Mouse (Mus musculus) CH12.LX (cell line): ENCODE data around the gene Atl1. TPM values are rescaled to one million over a fixed set of nuclear protein-coding genes. Genes with fewer than 3 reads are reported as not detected.

Source experiments
- DNase-seq: peaks from one replicate; pipeline ENCODE4 v3.0.0-alpha.2; 2013; ENCODE audit errors: extremely low read depth
- H3K27ac ChIP-seq: 2 replicates; pipeline ENCODE4 v1.5.1; 2012; ENCODE audit warnings: low read depth, mild to moderate bottlenecking, control low read depth, moderate library complexity; ENCODE audit not compliant: insufficient read depth
- H3K27me3 ChIP-seq: replicated peaks from 2 replicates; pipeline ENCODE3; 2012; ENCODE audit warnings: inconsistent platforms
- H3K36me3 ChIP-seq, 2 experiments: replicated peaks in 1 of 2; 2 replicates each; pipeline versions ENCODE3 to v1.6.1; 2012; ENCODE audit warnings: inconsistent platforms in 1 of 2, low read length in 1 of 2, mild to moderate bottlenecking in 1 of 2, mixed read lengths in 1 of 2, moderate library complexity in 1 of 2; ENCODE audit not compliant: control insufficient read depth in 1 of 2, insufficient read depth in 1 of 2
- H3K4me1 ChIP-seq, 2 experiments: 2 replicates each; pipeline ENCODE4 v1.6.1; 2012; ENCODE audit warnings: inconsistent platforms in 1 of 2, moderate library complexity in 1 of 2; ENCODE audit not compliant: insufficient read depth in 2 of 2, control insufficient read depth in 1 of 2
- H3K4me2 ChIP-seq: 2 replicates; pipeline ENCODE4 v1.6.1; 2012; ENCODE audit warnings: low read depth, mild to moderate bottlenecking, control low read depth; ENCODE audit not compliant: poor library complexity, insufficient read depth, severe bottlenecking
- H3K4me3 ChIP-seq, 3 experiments: fragments of 150-350 bp in 1 of 3; sonication (generic) in 1 of 3; replicated peaks in 1 of 3; 2 replicates each; pipeline versions ENCODE3 to v1.5.1; 2011 to 2012; ENCODE audit warnings: low read depth in 2 of 3, low read length in 2 of 3, mild to moderate bottlenecking in 2 of 3, moderate library complexity in 2 of 3, control low read depth in 1 of 3, improper control_type of control experiment in 1 of 3, inconsistent platforms in 1 of 3, mixed read lengths in 1 of 3; ENCODE audit not compliant: poor library complexity in 1 of 3
- H3K79me2 ChIP-seq: replicated peaks from 2 replicates; pipeline ENCODE4 v1.6.1; 2012; ENCODE audit warnings: mild to moderate bottlenecking, moderate library complexity; ENCODE audit not compliant: control insufficient read depth, poor library complexity, insufficient read depth, severe bottlenecking; ENCODE audit errors: extremely low read depth
- H3K9ac ChIP-seq: 2 replicates; pipeline ENCODE4 v1.6.1; 2012; ENCODE audit warnings: low read depth, mild to moderate bottlenecking, control low read depth, moderate library complexity; ENCODE audit not compliant: insufficient read depth
- H3K9me3 ChIP-seq: replicated peaks from 2 replicates; pipeline ENCODE3; 2012; ENCODE audit warnings: low read length, inconsistent platforms, mixed read lengths
- CHD1 ChIP-seq: IDR thresholded peaks from 2 replicates; pipeline ENCODE4 v1.6.1; 2012; ENCODE audit warnings: low read depth, low read length, improper control_type of control experiment, inconsistent platforms
- CHD2 ChIP-seq: IDR thresholded peaks from 2 replicates; pipeline ENCODE4 v1.6.1; 2011; ENCODE audit warnings: low read length, improper control_type of control experiment
- E2F4 ChIP-seq: IDR thresholded peaks from 2 replicates; pipeline ENCODE4 v1.6.1; 2011; ENCODE audit warnings: low read depth, low read length, improper control_type of control experiment; ENCODE audit not compliant: insufficient replicate concordance
- ETS1 ChIP-seq: conservative IDR thresholded peaks from 2 replicates; pipeline ENCODE4 v1.6.1; 2012; ENCODE audit warnings: low read depth, mild to moderate bottlenecking, inconsistent platforms, low read length, improper control_type of control experiment, moderate library complexity
- IRF4 ChIP-seq: IDR thresholded peaks from 2 replicates; pipeline ENCODE4 v1.6.1; 2014; ENCODE audit warnings: low read depth, mild to moderate bottlenecking, inconsistent platforms, low read length, improper control_type of control experiment
- JUND ChIP-seq: conservative IDR thresholded peaks from 2 replicates; pipeline ENCODE4 v1.6.1; 2011; ENCODE audit warnings: low read depth, low read length, improper control_type of control experiment
- KAT2A ChIP-seq: IDR thresholded peaks from 2 replicates; pipeline ENCODE4 v1.6.1; 2012; ENCODE audit warnings: low read length, improper control_type of control experiment, inconsistent platforms; ENCODE audit not compliant: insufficient replicate concordance
- MAFK ChIP-seq: IDR thresholded peaks from 2 replicates; pipeline ENCODE4 v1.6.1; 2011; ENCODE audit warnings: low read length, improper control_type of control experiment; ENCODE audit not compliant: insufficient replicate concordance
- MAZ ChIP-seq: IDR thresholded peaks from 2 replicates; pipeline ENCODE4 v1.6.1; 2012; ENCODE audit warnings: low read depth, mild to moderate bottlenecking, inconsistent platforms, low read length, improper control_type of control experiment, moderate library complexity
- MEF2A ChIP-seq: IDR thresholded peaks from 2 replicates; pipeline ENCODE4 v1.6.1; 2014; ENCODE audit warnings: low read depth, mild to moderate bottlenecking, inconsistent platforms, low read length, improper control_type of control experiment, borderline replicate concordance
- MXI1 ChIP-seq: IDR thresholded peaks from 2 replicates; pipeline ENCODE4 v1.6.1; 2011; ENCODE audit warnings: mild to moderate bottlenecking, low read depth, low read length, improper control_type of control experiment
- MYC ChIP-seq: IDR thresholded peaks from 2 replicates; pipeline ENCODE4 v1.6.1; 2011; ENCODE audit warnings: low read depth, mild to moderate bottlenecking, improper control_type of control experiment, low read length
- NELFE ChIP-seq: IDR thresholded peaks from 2 replicates; pipeline ENCODE4 v1.6.1; 2011; ENCODE audit warnings: low read depth, low read length, improper control_type of control experiment
- PAX5 ChIP-seq: IDR thresholded peaks from 2 replicates; pipeline ENCODE4 v1.6.1; 2012; ENCODE audit warnings: low read length, inconsistent platforms, mixed read lengths
- POLR2A ChIP-seq: IDR thresholded peaks from 2 replicates; pipeline ENCODE4 v1.6.1; 2011; ENCODE audit warnings: low read depth, mild to moderate bottlenecking, improper control_type of control experiment, low read length
- RAD21 ChIP-seq: IDR thresholded peaks from 2 replicates; pipeline ENCODE4 v1.6.1; 2011; ENCODE audit warnings: low read depth, mild to moderate bottlenecking, low read length, improper control_type of control experiment, moderate library complexity
- SMC3 ChIP-seq: IDR thresholded peaks from 2 replicates; pipeline ENCODE4 v1.6.1; 2011; ENCODE audit warnings: low read depth, low read length, improper control_type of control experiment
- ZKSCAN1 ChIP-seq: IDR thresholded peaks from 2 replicates; pipeline ENCODE4 v1.6.1; 2012; ENCODE audit warnings: low read depth, inconsistent platforms, low read length, improper control_type of control experiment, borderline replicate concordance
- ZNF384 ChIP-seq: IDR thresholded peaks from 2 replicates; pipeline ENCODE4 v1.6.1; 2012; ENCODE audit warnings: low read depth, low read length, improper control_type of control experiment, inconsistent platforms
- dilution Hi-C: fragments of 300-500 bp; cut with MboI; formaldehyde crosslinking; loops from 2 replicates; pipeline ENCODE4 v1.14.3; 2020; ENCODE audit warnings: low sequenced_read_pairs; ENCODE audit not compliant: extremely low pct_unique_long_range_greater_than_20kb, extremely low pct_ligation_motif_present
- in situ Hi-C: fragments of 300-500 bp; cut with MboI; formaldehyde crosslinking; loops from 3 replicates; pipeline ENCODE4 v1.14.3; 2019; ENCODE audit warnings: low sequenced_read_pairs, low pct_ligation_motif_present, low pct_unique_long_range_greater_than_20kb, mixed read lengths
- polyA plus RNA-seq: library from polyadenylated mRNA; unstranded; fragments of >175 nt; gene quantifications from 2 replicates; pipeline ENCODE4 v1.2.1, GENCODE M21; 2012; ENCODE audit warnings: low read depth; ENCODE audit not compliant: insufficient read length
- total RNA-seq, 2 experiments: library from RNA; depleted of rRNA; stranded (reverse); fragments of 300-350 nt in 1 of 2; fragments of >200 nt in 1 of 2; gene quantifications; 2 replicates each; pipeline ENCODE4 v1.2.3; 2012 to 2014

Gene Atl1
- total and polyA plus RNA-seq, 3 experiments, result 0.51 to 0.74 (median 0.64) TPM

GRCm38 (mm10) chr12:69890476-69890875 lies 1.9 kb upstream of the Atl1 start:
- Histone ChIP-seq H3K9me3 (no peaks in the 10 kb centered on the region), H3K36me3 (peaks cover 0 to 14% of the 10 kb centered on the region in 2 experiments), H3K27ac (no peak overlapping the region), H3K9ac (no peak overlapping the region), H3K4me1 (peaks cover 13 to 33% of the 10 kb centered on the region in 2 experiments; a peak in 3 of 4 replicates), H3K4me3 (no peak overlapping the region), H3K27me3 (no peaks in the 10 kb centered on the region), H3K79me2 (no peaks in the 10 kb centered on the region; the same call in 1 of the 2 replicates), H3K4me2 (no peak overlapping the region)
- TF ChIP-seq MYC, result no peak
- TF ChIP-seq NELFE, result no peak
- TF ChIP-seq MAZ, result no peak
- TF ChIP-seq ZKSCAN1, result no peak
- TF ChIP-seq MXI1, result no peak
- TF ChIP-seq IRF4, result no peak
- no peak for TF ChIP-seq PAX5
- no peak for TF ChIP-seq SMC3
- no peak for TF ChIP-seq MEF2A
- TF ChIP-seq KAT2A, result no peak
- TF ChIP-seq ZNF384, result no peak
- TF ChIP-seq CHD2, result no peak
- no peak for TF ChIP-seq CHD1
- no peak for TF ChIP-seq MAFK
- no peak for DNase-seq
- dilution Hi-C loops, result no loop called here
- in situ Hi-C loops, result loop anchor here (10.0 kb wide), 1 partner anchor 126 kb away; no protein-coding TSS in a partner anchor

GRCm38 (mm10) chr12:69891721-69892120 lies 693 bp upstream of the Atl1 start:
- Histone ChIP-seq H3K79me2 (no peaks in the 10 kb centered on the region; the same call in 1 of the 2 replicates), H3K4me3 (peak overlapping the region; percentile 77 to 87 (median 80)), H3K27ac (no peak overlapping the region), H3K9ac (peak overlapping the region; percentile 79), H3K27me3 (no peaks in the 10 kb centered on the region), H3K9me3 (no peaks in the 10 kb centered on the region), H3K4me1 (peaks cover 13 to 27% of the 10 kb centered on the region in 2 experiments; a peak in 3 of 4 replicates), H3K4me2 (peak overlapping the region; percentile 84), H3K36me3 (peaks cover 0 to 14% of the 10 kb centered on the region in 2 experiments)
- dilution Hi-C loops (no loop called here), in situ Hi-C loops (loop anchor here (10.0 kb wide), 1 partner anchor 127 kb away; no protein-coding TSS in a partner anchor)
- DNase-seq, result no peak
- TF ChIP-seq MAFK, result no peak
- TF ChIP-seq POLR2A, result no peak
- TF ChIP-seq JUND, result no peak
- no peak for TF ChIP-seq MYC
- TF ChIP-seq E2F4, result no peak
- no peak for TF ChIP-seq KAT2A
- no peak for TF ChIP-seq ETS1
- no peak for TF ChIP-seq CHD2
- TF ChIP-seq RAD21, result no peak
